In genomic region chr15:98526057-98526456, GRCm38 (mm10) we compare ENCODE assay signal across 21 mouse cellular contexts. TPM values are rescaled to one million over a fixed set of nuclear protein-coding genes. Genes with fewer than 3 reads are reported as not detected.
DNase-seq lines count a peak whose midpoint lies in the region; ATAC-seq and TF ChIP-seq lines count a peak whose summit lies in the region.
"Had no signal": no experiment of that assay in that cellular context is flagged by ENCODE, and none has a peak within 500 bp of the region (broad histone marks: within the 10 kb centered on the region; RNA-seq: fewer than 3 reads in every experiment).

No protein-coding gene starts in this region.

- peaks cover 28% of the 10 kb centered on the region; the same call in 1 of the 2 replicates for H3K36me3 ChIP-seq in forebrain, embryonic 11.5 days (ENCODE audit: control insufficient read depth, insufficient read depth, low read length)
- peaks cover 49% of the 10 kb centered on the region for H3K36me3 ChIP-seq in forebrain, embryonic 16.5 days (ENCODE audit: control insufficient read depth, insufficient read depth)
- H3K36me3 ChIP-seq in G1E (replicated peaks), result peaks cover 96% of the 10 kb centered on the region
- peaks cover 60% of the 10 kb centered on the region for H3K36me3 ChIP-seq in liver, embryonic 16.5 days (ENCODE audit: control insufficient read depth, insufficient read depth)

- peak; percentile 32 for DNase-seq in forebrain, embryonic 11.5 days (ENCODE audit: low spot score)
- peak; percentile 51 for DNase-seq in G1E (ENCODE audit: low spot score)
- no peak for DNase-seq in left cerebral cortex, adult 9 months (ENCODE audit: low spot score in 2 of 2)
- no peak for DNase-seq in embryo, embryonic 10 days (ENCODE audit: low spot score)
- no peak for DNase-seq in cerebellum, postnatal 25 days
- DNase-seq: cerebellum, adult 2 months; left cerebral cortex, postnatal 4 days; spleen, adult 18-20 months had no signal

- H3K27ac ChIP-seq in forebrain, embryonic 11.5 days (ENCODE audit: low read depth, low read length), result no peak overlapping the region
- no peak overlapping the region for H3K27ac ChIP-seq in forebrain, embryonic 16.5 days (ENCODE audit: low read length)
- peak overlapping the region; percentile 54 for H3K27ac ChIP-seq in liver, embryonic 16.5 days (ENCODE audit: low read length)
- H3K27ac ChIP-seq: embryonic facial prominence, embryonic 10.5 days; forebrain, embryonic 15.5 days; kidney, postnatal 0 days; midbrain, embryonic 12.5 days; neural tube, embryonic 13.5 days had no signal

- no peak for TF ChIP-seq CTCF in G1E (IDR thresholded peaks at IDR 0.05; ENCODE audit: low read depth, low read length)

- H3K4me1 ChIP-seq in forebrain, embryonic 11.5 days (replicated peaks; ENCODE audit: control insufficient read depth, insufficient read depth, low read length), result no peaks in the 10 kb centered on the region
- no peaks in the 10 kb centered on the region for H3K4me1 ChIP-seq in forebrain, embryonic 16.5 days (replicated peaks; ENCODE audit: control insufficient read depth, insufficient read depth, low read length)
- H3K4me1 ChIP-seq in G1E (ENCODE audit: insufficient read depth, low read depth, low read length), result peaks cover 47% of the 10 kb centered on the region
- peaks cover 8% of the 10 kb centered on the region for H3K4me1 ChIP-seq in liver, embryonic 16.5 days (ENCODE audit: control insufficient read depth, low read depth, low read length)
- H3K4me1 ChIP-seq: embryonic facial prominence, embryonic 10.5 days; midbrain, embryonic 12.5 days had no signal

- H3K9ac ChIP-seq in forebrain, embryonic 11.5 days (ENCODE audit: low read length), result no peak overlapping the region
- no peak overlapping the region for H3K9ac ChIP-seq in forebrain, embryonic 16.5 days (replicated peaks; ENCODE audit: low read depth, low read length)
- no peak overlapping the region for H3K9ac ChIP-seq in liver, embryonic 16.5 days (ENCODE audit: low read depth, low read length)
- H3K9ac ChIP-seq: forebrain, embryonic 15.5 days; midbrain, embryonic 12.5 days; neural tube, embryonic 13.5 days had no signal

- no peaks in the 10 kb centered on the region for H3K27me3 ChIP-seq in forebrain, embryonic 11.5 days (ENCODE audit: control insufficient read depth, insufficient read depth, low read length)
- H3K27me3 ChIP-seq in forebrain, embryonic 16.5 days (replicated peaks; ENCODE audit: control insufficient read depth, insufficient read depth, low read length), result no peaks in the 10 kb centered on the region
- H3K27me3 ChIP-seq in G1E (ENCODE audit: insufficient read depth, low read length), result no peaks in the 10 kb centered on the region
- H3K27me3 ChIP-seq in liver, embryonic 16.5 days (ENCODE audit: control insufficient read depth, insufficient read depth, low read depth, low read length), result no peaks in the 10 kb centered on the region
- H3K27me3 ChIP-seq: forebrain, embryonic 15.5 days; midbrain, embryonic 12.5 days; neural tube, embryonic 13.5 days had no signal

- H3K4me2 ChIP-seq in forebrain, embryonic 11.5 days (ENCODE audit: low read depth, low read length, severe bottlenecking), result no peak overlapping the region
- no peak overlapping the region for H3K4me2 ChIP-seq in forebrain, embryonic 16.5 days (ENCODE audit: low read length)
- peak overlapping the region; percentile 19; the same call in 1 of the 2 replicates for H3K4me2 ChIP-seq in liver, embryonic 16.5 days (ENCODE audit: low read depth, low read length)
- H3K4me2 ChIP-seq: forebrain, embryonic 15.5 days; midbrain, embryonic 12.5 days; neural tube, embryonic 13.5 days had no signal

- ATAC-seq in forebrain, embryonic 11.5 days (replicated peaks; ENCODE audit: low FRiP score), result no peak
- no peak for ATAC-seq in forebrain, embryonic 16.5 days
- ATAC-seq in G1E (ENCODE audit: extremely low read depth, insufficient number of reproducible peaks, low FRiP score, poor library complexity, severe bottlenecking), result peak; percentile 83
- peak; percentile 69; the same call in 1 of the 2 replicates for ATAC-seq in common myeloid progenitor, adult 5-6 weeks (replicated peaks; ENCODE audit: low read depth, poor library complexity, severe bottlenecking)
- ATAC-seq in liver, embryonic 16.5 days (ENCODE audit: low read depth), result peak; percentile 84
- ATAC-seq: forebrain, embryonic 15.5 days had no signal

- no peak overlapping the region for H3K4me3 ChIP-seq in forebrain, embryonic 11.5 days (ENCODE audit: low read depth, low read length)
- H3K4me3 ChIP-seq in forebrain, embryonic 16.5 days (replicated peaks; ENCODE audit: low read length), result no peak overlapping the region
- no peak overlapping the region for H3K4me3 ChIP-seq in G1E (ENCODE audit: low read depth, low read length)
- no peak overlapping the region for H3K4me3 ChIP-seq in liver, embryonic 16.5 days (ENCODE audit: low read depth, low read length)
- H3K4me3 ChIP-seq: embryonic facial prominence, embryonic 10.5 days; forebrain, embryonic 15.5 days; midbrain, embryonic 12.5 days; neural tube, embryonic 13.5 days had no signal

- WGBS in forebrain, embryonic 11.5 days, result 78% methylated on average over 5 of the region's 5 CpGs
- 55% methylated on average over 5 of the region's 5 CpGs for WGBS in forebrain, embryonic 16.5 days
- WGBS in liver, embryonic 16.5 days (ENCODE audit: insufficient replicate concordance), result 48% methylated on average over 5 of the region's 5 CpGs

- H3K9me3 ChIP-seq in forebrain, embryonic 11.5 days (ENCODE audit: control insufficient read depth, low read length), result no peaks in the 10 kb centered on the region
- H3K9me3 ChIP-seq in forebrain, embryonic 16.5 days (ENCODE audit: control insufficient read depth, low read length), result no peaks in the 10 kb centered on the region
- no peaks in the 10 kb centered on the region for H3K9me3 ChIP-seq in G1E (replicated peaks)
- H3K9me3 ChIP-seq in liver, embryonic 16.5 days (replicated peaks; ENCODE audit: control insufficient read depth, low read length), result no peaks in the 10 kb centered on the region
- H3K9me3 ChIP-seq: embryonic facial prominence, embryonic 10.5 days; forebrain, embryonic 15.5 days; midbrain, embryonic 12.5 days; neural tube, embryonic 13.5 days had no signal

RNA-seq across cellular contexts. Expression of gene Kansl2, which starts 8.0 kb away (rescaled TPM):
- polyA plus RNA-seq in forebrain, embryonic 11.5 days (2014; fragmentation: Nextera tagmentation; extraction: Ambion mirVana), result 138 and 152 TPM in 2 replicates
- 130 and 141 TPM in 2 replicates for polyA plus RNA-seq in forebrain, embryonic 16.5 days (2015; fragmentation: Nextera tagmentation; extraction: Ambion mirVana)
- total RNA-seq in G1E (2014; fragmentation: Nextera tagmentation) (26.9 and 39.8 TPM in 2 replicates), G1E (2017) (49.1 and 50.4 TPM in 2 replicates)
- 44.3 and 52.5 TPM in 2 replicates for polyA plus RNA-seq in G1E (2012)
- 57.1 and 63.0 TPM in 2 replicates for total RNA-seq in common myeloid progenitor, adult 5-6 weeks (2017)
- 28.3 and 28.5 TPM in 2 replicates for polyA plus RNA-seq in liver, embryonic 16.5 days (2015; fragmentation: Nextera tagmentation; extraction: Ambion mirVana)

RNA-seq across cellular contexts. Expression of gene Olfr279, which starts 33.9 kb away (rescaled TPM):
- not detected in 2 replicates for polyA plus RNA-seq in forebrain, embryonic 11.5 days (2014; fragmentation: Nextera tagmentation; extraction: Ambion mirVana)
- not detected in 2 replicates for polyA plus RNA-seq in forebrain, embryonic 16.5 days (2015; fragmentation: Nextera tagmentation; extraction: Ambion mirVana)
- total RNA-seq in G1E (2014; fragmentation: Nextera tagmentation), result not detected in 2 replicates
- total RNA-seq in G1E (2017), result 0.11 and 0.17 TPM in 2 replicates
- polyA plus RNA-seq in G1E (2012), result not detected in 2 replicates
- total RNA-seq in common myeloid progenitor, adult 5-6 weeks (2017), result not detected in 2 replicates
- polyA plus RNA-seq in liver, embryonic 16.5 days (2015; fragmentation: Nextera tagmentation; extraction: Ambion mirVana), result not detected in 2 replicates
- total RNA-seq: adrenal gland, postnatal 4 days; layer of hippocampus, postnatal 10 days; left cerebral cortex, postnatal 4 days had no signal
- polyA plus RNA-seq: embryonic facial prominence, embryonic 10.5 days; forebrain, embryonic 15.5 days; gonadal fat pad, adult 2 months; heart, postnatal 0 days; kidney, postnatal 0 days; lung, embryonic 16.5 days; midbrain, embryonic 12.5 days; neural tube, embryonic 13.5 days had no signal

RNA-seq across cellular contexts. Expression of gene Lalba, which starts 43.5 kb away (rescaled TPM):
- 0.25 TPM in 1 of 2 replicates, not detected in the other for polyA plus RNA-seq in forebrain, embryonic 11.5 days (2014; fragmentation: Nextera tagmentation; extraction: Ambion mirVana)
- not detected in 2 replicates for polyA plus RNA-seq in forebrain, embryonic 16.5 days (2015; fragmentation: Nextera tagmentation; extraction: Ambion mirVana)
- total RNA-seq in G1E (2014; fragmentation: Nextera tagmentation), result not detected in 2 replicates
- total RNA-seq in G1E (2017), result not detected in 2 replicates
- not detected in 2 replicates for polyA plus RNA-seq in G1E (2012)
- not detected in 2 replicates for total RNA-seq in common myeloid progenitor, adult 5-6 weeks (2017)
- not detected in 2 replicates for polyA plus RNA-seq in liver, embryonic 16.5 days (2015; fragmentation: Nextera tagmentation; extraction: Ambion mirVana)
- total RNA-seq: adrenal gland, postnatal 4 days; layer of hippocampus, postnatal 10 days; left cerebral cortex, postnatal 4 days had no signal
- polyA plus RNA-seq: forebrain, embryonic 15.5 days; midbrain, embryonic 12.5 days; neural tube, embryonic 13.5 days had no signal

RNA-seq across cellular contexts. Expression of gene Ccnt1, which starts 44.7 kb away (rescaled TPM):
- polyA plus RNA-seq in forebrain, embryonic 11.5 days (2014; fragmentation: Nextera tagmentation; extraction: Ambion mirVana), result 62.2 and 67.0 TPM in 2 replicates
- 74.5 and 78.4 TPM in 2 replicates for polyA plus RNA-seq in forebrain, embryonic 16.5 days (2015; fragmentation: Nextera tagmentation; extraction: Ambion mirVana)
- 76.1 and 84.6 TPM in 2 replicates for total RNA-seq in G1E (2014; fragmentation: Nextera tagmentation)
- total RNA-seq in G1E (2017), result 74.6 and 78.2 TPM in 2 replicates
- 5.7 and 6.4 TPM in 2 replicates for polyA plus RNA-seq in G1E (2012)
- 52.6 and 74.4 TPM in 2 replicates for total RNA-seq in common myeloid progenitor, adult 5-6 weeks (2017)
- polyA plus RNA-seq in liver, embryonic 16.5 days (2015; fragmentation: Nextera tagmentation; extraction: Ambion mirVana), result 24.3 and 25.9 TPM in 2 replicates

RNA-seq across cellular contexts. Expression of gene 4930415O20Rik, which starts 44.7 kb away (rescaled TPM):
- not detected in 2 replicates for polyA plus RNA-seq in forebrain, embryonic 11.5 days (2014; fragmentation: Nextera tagmentation; extraction: Ambion mirVana)
- polyA plus RNA-seq in forebrain, embryonic 16.5 days (2015; fragmentation: Nextera tagmentation; extraction: Ambion mirVana), result 0.56 TPM in 1 of 2 replicates, not detected in the other
- not detected in 2 replicates for total RNA-seq in G1E (2014; fragmentation: Nextera tagmentation)
- not detected in 2 replicates for total RNA-seq in G1E (2017)
- not detected in 2 replicates for polyA plus RNA-seq in G1E (2012)
- total RNA-seq in common myeloid progenitor, adult 5-6 weeks (2017), result not detected in 2 replicates
- not detected in 2 replicates for polyA plus RNA-seq in liver, embryonic 16.5 days (2015; fragmentation: Nextera tagmentation; extraction: Ambion mirVana)
- total RNA-seq: layer of hippocampus, postnatal 10 days; left cerebral cortex, postnatal 4 days had no signal
- polyA plus RNA-seq: cerebellum, adult 2 months; embryonic facial prominence, embryonic 10.5 days; lung, embryonic 16.5 days; midbrain, embryonic 12.5 days; neural tube, embryonic 13.5 days had no signal

Comparison
In these comparisons a context has a peak if more than half of its experiments do, and no peak if none do; other contexts are left out.
1. ATAC-seq: peak in G1E (single experiment), common myeloid progenitor, adult 5-6 weeks (single experiment) and liver, embryonic 16.5 days (single experiment); none in forebrain, embryonic 11.5 days (single experiment) and forebrain, embryonic 16.5 days (single experiment).
2. DNase-seq: peak in forebrain, embryonic 11.5 days (single experiment) and G1E (single experiment); none in left cerebral cortex, adult 9 months (0 of 2), embryo, embryonic 10 days (single experiment) and cerebellum, postnatal 25 days (0 of 2).